Mouse (Mus musculus) natural killer cell, adult 2 months (primary cell): ENCODE measurements around the gene Hist1h4b.
"Not testable (repeated sequence)": the region's sequence is repeated elsewhere in the genome, so short reads cannot be mapped to it uniquely, and the experiment has no call there.

Experiments
- DNase-seq, 2 experiments: peaks; one replicate each; pipeline ENCODE4 v3.0.0; 2022; ENCODE audit warnings: low spot score in 2 of 2

Gene Hist1h4b

GRCm38 (mm10) chr13:23756790-23757189, at the start of gene Hist1h4b:
Gene Hist1h4b, plus strand, starts transcription at chr13:23757013.
- peak; percentile 82 to 89 for DNase-seq

GRCm38 (mm10) chr13:23708041-23708440, 48.8 kb upstream of the Hist1h4b start:
- DNase-seq: no peak

GRCm38 (mm10) chr13:23708654-23709053, 48.2 kb upstream of the Hist1h4b start:
- DNase-seq: no peak

GRCm38 (mm10) chr13:23709714-23710373, 47.0 kb upstream of the Hist1h4b start:
- DNase-seq: peak in 1 of 2 experiments; percentile 11

- peak; percentile 62 to 63 for DNase-seq
Observed at GRCm38 (mm10) chr13:23710374-23711089, 46.3 kb upstream of the Hist1h4b start, which contains the start of gene Hfe. Gene Hfe, minus strand, starts transcription at chr13:23710854.

GRCm38 (mm10) chr13:23716261-23717042, 40.4 kb upstream of the Hist1h4b start:
- DNase-seq: no peak

- DNase-seq: no peak
Observed at GRCm38 (mm10) chr13:23717176-23717575, 39.6 kb upstream of the Hist1h4b start.

GRCm38 (mm10) chr13:23717593-23718245, 39.1 kb upstream of the Hist1h4b start:
- DNase-seq: not testable (repeated sequence)

GRCm38 (mm10) chr13:23724239-23724638, 32.6 kb upstream of the Hist1h4b start:
- DNase-seq: no peak

- no peak for DNase-seq
Observed at GRCm38 (mm10) chr13:23725213-23725612, 31.6 kb upstream of the Hist1h4b start.

GRCm38 (mm10) chr13:23728472-23729191, 28.2 kb upstream of the Hist1h4b start:
- no peak for DNase-seq

- no peak for DNase-seq
Observed at GRCm38 (mm10) chr13:23729192-23729525, 27.7 kb upstream of the Hist1h4b start.

- DNase-seq: no peak
Observed at GRCm38 (mm10) chr13:23729706-23730105, 27.1 kb upstream of the Hist1h4b start.

GRCm38 (mm10) chr13:23730479-23730878, 26.3 kb upstream of the Hist1h4b start:
- no peak for DNase-seq

GRCm38 (mm10) chr13:23732156-23732804, 24.5 kb upstream of the Hist1h4b start:
- DNase-seq: peak in 1 of 2 experiments; percentile 42

- no peak for DNase-seq
Observed at GRCm38 (mm10) chr13:23737091-23737490, 19.7 kb upstream of the Hist1h4b start.

GRCm38 (mm10) chr13:23738041-23738440, 18.8 kb upstream of the Hist1h4b start:
- DNase-seq: peak in 1 of 2 experiments; percentile 13

GRCm38 (mm10) chr13:23738677-23739068, 18.1 kb upstream of the Hist1h4b start, which contains the start of gene Hist1h1c:
Gene Hist1h1c, plus strand, starts transcription at chr13:23738808.
- peak; percentile 89 to 92 for DNase-seq

GRCm38 (mm10) chr13:23739069-23739921, 17.5 kb upstream of the Hist1h4b start:
- DNase-seq: peak; percentile 88 to 90

- DNase-seq: no peak
Observed at GRCm38 (mm10) chr13:23739922-23740252, 16.9 kb upstream of the Hist1h4b start.
